Mouse (Mus musculus) bone marrow macrophage, adult 2 months (primary cell): ENCODE measurements around the gene Mdk.

Source experiments
- CTCF ChIP-seq: IDR thresholded peaks from 2 replicates; pipeline ENCODE4 v1.5.1; 2012; ENCODE audit warnings: low read depth, mild to moderate bottlenecking, low read length, moderate library complexity
- POLR2A ChIP-seq: IDR thresholded peaks from 2 replicates; pipeline ENCODE4 v1.6.1; 2012; ENCODE audit warnings: mild to moderate bottlenecking, low read depth, low read length, borderline replicate concordance

DNA sequence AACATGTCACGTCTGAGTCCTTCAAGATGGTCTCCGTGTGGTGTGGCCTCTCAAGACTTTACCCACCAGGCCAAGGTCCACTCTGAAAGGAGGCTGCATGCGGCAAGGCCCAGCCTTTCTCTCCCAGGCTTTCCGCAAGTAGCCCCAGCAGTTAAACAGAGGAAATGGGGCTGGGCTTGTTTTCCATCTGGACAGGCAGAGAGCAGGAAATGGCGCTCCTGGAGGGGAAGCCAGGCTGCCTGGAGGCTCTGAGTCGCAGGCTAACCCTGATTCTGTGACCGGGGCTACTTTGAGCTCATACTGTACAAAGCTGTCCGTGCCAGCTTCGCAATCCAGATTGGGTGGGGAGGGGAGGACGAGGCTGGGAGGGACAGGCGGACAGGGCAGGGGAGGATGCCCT is 35.9 kb upstream of the Mdk start:
- TF ChIP-seq POLR2A (no peak), CTCF (no peak)
